Mouse (Mus musculus): ENCODE measurements around the gene Tle4. TPM values are rescaled to one million over a fixed set of nuclear protein-coding genes. Genes with fewer than 3 reads are reported as not detected.

The Tle4 gene
- polyA plus RNA-seq, 1 experiment from 2014 or later, result 21.1 TPM

DNA sequence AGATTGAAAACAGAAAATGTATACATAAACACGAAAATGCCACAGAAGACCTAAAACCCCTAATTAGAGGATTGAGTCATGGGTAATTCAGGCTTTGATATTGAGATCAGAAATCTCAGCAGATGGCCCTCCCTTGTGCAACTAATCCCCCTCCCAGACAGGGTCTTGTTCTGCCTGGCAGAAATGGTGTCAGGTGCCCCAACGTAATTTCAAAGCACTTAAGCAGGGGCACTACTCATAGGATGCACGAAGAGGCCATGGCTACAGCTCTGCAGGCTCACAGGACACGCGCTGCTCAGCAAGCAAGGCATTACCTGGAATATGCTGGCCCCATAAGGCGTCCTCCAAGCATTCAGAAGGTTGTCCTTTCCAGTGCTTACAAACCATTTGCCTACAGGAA, 146.5 kb downstream of the Tle4 start:
- Histone ChIP-seq H3K4me2 (replicated peaks; ENCODE audit: low read depth, low read length) (no peak overlapping the region), H3K4me3 (ENCODE audit: low read depth, low read length) (no peak overlapping the region), H3K9ac (replicated peaks; ENCODE audit: low read depth, low read length) (no peak overlapping the region), H3K27ac (ENCODE audit: low read length) (no peak overlapping the region), H3K27me3 (ENCODE audit: control insufficient read depth, insufficient read depth, low read length) (no peaks in the 10 kb centered on the region), H3K4me1 (ENCODE audit: control insufficient read depth, insufficient read depth, low read length) (no peaks in the 10 kb centered on the region), H3K9me3 (ENCODE audit: control insufficient read depth, low read depth, low read length) (no peaks in the 10 kb centered on the region), H3K36me3 (ENCODE audit: control insufficient read depth, insufficient read depth, low read length) (peaks cover 40% of the 10 kb centered on the region)
- no peak for ATAC-seq (ENCODE audit: insufficient number of reproducible peaks, insufficient read depth, low FRiP score, low read depth)
- WGBS, result 93% methylated on average over 6 of the region's 6 CpGs

DNA sequence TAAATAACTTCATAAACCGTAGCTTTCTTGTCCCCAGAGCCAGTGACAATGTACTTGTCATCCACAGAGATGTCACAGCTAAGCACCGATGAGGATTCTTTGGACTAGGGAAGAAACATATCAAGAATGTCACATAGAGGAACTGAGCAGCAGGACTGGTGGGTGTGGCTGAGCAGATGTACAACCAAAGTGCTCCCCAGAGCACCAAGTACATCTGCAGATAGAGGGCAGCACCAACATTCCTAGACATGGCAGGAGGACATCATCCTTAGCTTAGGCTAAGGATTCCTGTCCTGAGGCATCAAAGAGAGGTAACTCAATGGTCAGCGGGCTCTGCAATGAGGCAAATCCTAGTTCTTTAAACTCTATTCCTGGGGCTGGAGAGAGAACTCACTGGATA, 148.1 kb downstream of the Tle4 start:
- H3K4me1 ChIP-seq (ENCODE audit: control insufficient read depth, insufficient read depth, low read length), result no peaks in the 10 kb centered on the region
- peaks cover 32% of the 10 kb centered on the region for H3K36me3 ChIP-seq (ENCODE audit: control insufficient read depth, insufficient read depth, low read length)
- H3K27ac ChIP-seq (ENCODE audit: low read length), result no peak overlapping the region
- no peak overlapping the region for H3K4me3 ChIP-seq (ENCODE audit: low read depth, low read length)
- H3K4me2 ChIP-seq (replicated peaks; ENCODE audit: low read depth, low read length), result no peak overlapping the region
- H3K27me3 ChIP-seq (ENCODE audit: control insufficient read depth, insufficient read depth, low read length), result no peaks in the 10 kb centered on the region
- H3K9me3 ChIP-seq (ENCODE audit: control insufficient read depth, low read depth, low read length), result no peaks in the 10 kb centered on the region
- 90% methylated on average over 3 of the region's 3 CpGs for WGBS
- no peak overlapping the region for H3K9ac ChIP-seq (replicated peaks; ENCODE audit: low read depth, low read length)
- no peak for ATAC-seq (ENCODE audit: insufficient number of reproducible peaks, insufficient read depth, low FRiP score, low read depth)

DNA sequence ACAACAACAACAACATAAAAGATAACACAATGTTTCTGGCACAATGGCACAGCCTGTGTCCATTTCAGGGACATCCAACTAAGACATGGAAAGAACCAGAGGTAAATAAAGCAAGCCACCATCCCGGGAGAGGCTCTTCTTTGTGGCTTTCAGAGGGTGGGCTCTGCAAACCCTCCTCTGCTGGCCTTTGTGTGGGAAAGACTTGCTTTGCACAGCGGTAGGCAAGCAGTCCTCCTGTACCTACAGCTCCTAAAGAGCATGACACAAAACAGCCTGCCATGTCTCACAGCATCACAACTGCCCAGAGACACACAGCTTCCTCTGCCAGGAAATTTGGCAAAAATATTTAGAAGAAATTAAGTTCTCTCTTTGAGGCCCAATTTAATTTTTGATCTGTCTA, 149.3 kb downstream of the Tle4 start:
- no peaks in the 10 kb centered on the region for H3K4me1 ChIP-seq (ENCODE audit: control insufficient read depth, insufficient read depth, low read length)
- peaks cover 24% of the 10 kb centered on the region for H3K36me3 ChIP-seq (ENCODE audit: control insufficient read depth, insufficient read depth, low read length)
- no peak overlapping the region for H3K4me3 ChIP-seq (ENCODE audit: low read depth, low read length)
- 92% methylated on average over 2 of the region's 2 CpGs for WGBS
- no peak overlapping the region for H3K9ac ChIP-seq (replicated peaks; ENCODE audit: low read depth, low read length)
- H3K9me3 ChIP-seq (ENCODE audit: control insufficient read depth, low read depth, low read length), result no peaks in the 10 kb centered on the region
- H3K27ac ChIP-seq (ENCODE audit: low read length), result no peak overlapping the region
- no peak overlapping the region for H3K4me2 ChIP-seq (replicated peaks; ENCODE audit: low read depth, low read length)
- no peak for ATAC-seq (ENCODE audit: insufficient number of reproducible peaks, insufficient read depth, low FRiP score, low read depth)
- no peaks in the 10 kb centered on the region for H3K27me3 ChIP-seq (ENCODE audit: control insufficient read depth, insufficient read depth, low read length)

DNA sequence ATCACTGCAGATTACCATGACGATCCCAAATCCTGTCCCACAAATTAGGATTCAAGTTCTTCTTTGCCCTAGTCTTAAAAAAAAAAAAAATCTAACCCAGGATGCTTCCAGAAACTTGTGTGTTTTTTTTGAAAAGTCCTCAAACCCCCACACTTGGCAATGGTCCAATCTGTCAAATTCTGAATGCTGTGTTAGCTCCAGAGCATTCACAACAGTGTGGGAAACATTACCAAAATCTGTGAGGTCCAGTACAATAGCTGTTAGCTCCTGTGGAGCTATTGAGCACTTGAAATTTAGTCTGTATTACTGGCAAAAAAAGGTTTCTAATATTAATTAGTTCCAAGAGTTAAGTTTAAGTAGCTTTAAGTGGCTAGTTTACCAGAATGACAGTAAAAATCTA, 150.4 kb downstream of the Tle4 start:
- no peak for ATAC-seq (ENCODE audit: insufficient number of reproducible peaks, insufficient read depth, low FRiP score, low read depth)
- Histone ChIP-seq H3K27me3 (ENCODE audit: control insufficient read depth, insufficient read depth, low read length) (no peaks in the 10 kb centered on the region), H3K4me1 (ENCODE audit: control insufficient read depth, insufficient read depth, low read length) (no peaks in the 10 kb centered on the region), H3K27ac (ENCODE audit: low read length) (no peak overlapping the region), H3K9ac (replicated peaks; ENCODE audit: low read depth, low read length) (no peak overlapping the region), H3K36me3 (ENCODE audit: control insufficient read depth, insufficient read depth, low read length) (peaks cover 14% of the 10 kb centered on the region), H3K4me3 (ENCODE audit: low read depth, low read length) (no peak overlapping the region), H3K9me3 (ENCODE audit: control insufficient read depth, low read depth, low read length) (no peaks in the 10 kb centered on the region), H3K4me2 (replicated peaks; ENCODE audit: low read depth, low read length) (no peak overlapping the region)
- WGBS, result 89% methylated on average over 1 of the region's 1 CpGs

DNA sequence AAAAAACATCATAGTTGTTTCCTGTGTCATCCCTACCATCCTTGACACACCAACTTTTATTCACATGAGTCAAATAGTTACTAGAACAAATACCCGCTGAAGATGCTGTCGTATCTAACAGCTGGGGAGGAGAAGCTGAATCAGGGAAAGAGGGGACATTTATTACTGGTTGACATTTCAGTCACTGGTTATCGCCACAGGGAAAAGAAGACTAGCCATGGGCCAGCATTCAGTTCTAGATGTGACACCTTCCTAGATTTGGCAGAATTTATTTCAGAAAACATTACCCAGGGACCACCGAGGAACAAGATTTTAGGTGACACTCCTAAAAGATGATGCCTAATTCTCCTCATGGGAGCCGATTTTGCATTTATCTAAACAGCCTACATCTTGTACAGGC, 156.0 kb downstream of the Tle4 start:
- Histone ChIP-seq H3K27ac (ENCODE audit: low read length) (no peak overlapping the region), H3K4me2 (replicated peaks; ENCODE audit: low read depth, low read length) (no peak overlapping the region), H3K4me3 (ENCODE audit: low read depth, low read length) (no peak overlapping the region), H3K9ac (replicated peaks; ENCODE audit: low read depth, low read length) (no peak overlapping the region), H3K4me1 (ENCODE audit: control insufficient read depth, insufficient read depth, low read length) (no peaks in the 10 kb centered on the region), H3K9me3 (ENCODE audit: control insufficient read depth, low read depth, low read length) (no peaks in the 10 kb centered on the region), H3K36me3 (ENCODE audit: control insufficient read depth, insufficient read depth, low read length) (no peaks in the 10 kb centered on the region), H3K27me3 (ENCODE audit: control insufficient read depth, insufficient read depth, low read length) (no peaks in the 10 kb centered on the region)
- ATAC-seq (ENCODE audit: insufficient number of reproducible peaks, insufficient read depth, low FRiP score, low read depth), result no peak
- WGBS, result 87% methylated on average over 5 of the region's 5 CpGs

DNA sequence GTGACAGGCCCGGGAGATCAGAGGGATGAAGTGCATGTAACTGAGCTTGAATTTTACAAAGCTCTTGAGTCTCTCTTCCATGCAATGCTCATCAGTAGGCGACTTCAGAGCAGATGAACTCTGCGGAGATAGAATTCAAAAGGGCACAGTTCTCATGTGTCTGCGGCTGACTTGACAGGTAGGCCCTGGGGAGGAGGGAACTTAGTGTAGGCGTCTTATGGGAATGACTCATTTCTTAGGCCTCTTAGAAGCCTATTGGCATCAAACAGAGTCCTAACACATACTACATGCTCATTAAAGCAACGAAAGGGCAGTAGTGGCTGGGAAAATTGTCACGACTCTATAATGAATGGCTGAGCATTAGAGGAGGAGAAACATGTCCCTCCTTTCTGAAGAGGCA, 160.6 kb downstream of the Tle4 start:
- Histone ChIP-seq H3K27me3 (ENCODE audit: control insufficient read depth, insufficient read depth, low read length) (no peaks in the 10 kb centered on the region), H3K4me1 (ENCODE audit: control insufficient read depth, insufficient read depth, low read length) (no peaks in the 10 kb centered on the region), H3K4me2 (replicated peaks; ENCODE audit: low read depth, low read length) (no peak overlapping the region), H3K36me3 (ENCODE audit: control insufficient read depth, insufficient read depth, low read length) (no peaks in the 10 kb centered on the region), H3K27ac (ENCODE audit: low read length) (no peak overlapping the region), H3K9ac (replicated peaks; ENCODE audit: low read depth, low read length) (no peak overlapping the region), H3K9me3 (ENCODE audit: control insufficient read depth, low read depth, low read length) (no peaks in the 10 kb centered on the region), H3K4me3 (ENCODE audit: low read depth, low read length) (no peak overlapping the region)
- no peak for ATAC-seq (ENCODE audit: insufficient number of reproducible peaks, insufficient read depth, low FRiP score, low read depth)
- WGBS, result 80% methylated on average over 7 of the region's 7 CpGs

DNA sequence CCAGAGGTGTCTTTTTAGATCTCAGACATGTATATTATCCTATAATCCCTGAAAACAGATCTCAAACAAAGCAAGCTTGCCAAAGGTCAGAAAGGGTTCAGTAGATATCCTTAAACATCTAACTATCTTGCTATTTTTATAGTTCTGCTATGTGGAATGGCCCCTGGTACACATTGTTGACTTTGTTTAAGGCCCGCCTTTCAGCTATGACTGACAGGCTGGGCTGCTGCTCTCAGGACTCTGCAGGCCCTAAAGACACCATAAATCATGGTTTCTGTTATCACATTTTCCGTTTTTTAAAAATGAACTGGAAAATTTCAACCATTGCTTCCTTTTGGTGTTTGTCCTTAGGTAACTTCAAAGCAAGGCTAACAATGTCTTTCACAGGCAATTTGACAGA, 161.3 kb downstream of the Tle4 start:
- no peaks in the 10 kb centered on the region for H3K36me3 ChIP-seq (ENCODE audit: control insufficient read depth, insufficient read depth, low read length)
- H3K27ac ChIP-seq (ENCODE audit: low read length), result no peak overlapping the region
- no peaks in the 10 kb centered on the region for H3K27me3 ChIP-seq (ENCODE audit: control insufficient read depth, insufficient read depth, low read length)
- no peak overlapping the region for H3K4me3 ChIP-seq (ENCODE audit: low read depth, low read length)
- ATAC-seq (ENCODE audit: insufficient number of reproducible peaks, insufficient read depth, low FRiP score, low read depth), result no peak
- H3K9me3 ChIP-seq (ENCODE audit: control insufficient read depth, low read depth, low read length), result no peaks in the 10 kb centered on the region
- H3K9ac ChIP-seq (replicated peaks; ENCODE audit: low read depth, low read length), result no peak overlapping the region
- H3K4me2 ChIP-seq (replicated peaks; ENCODE audit: low read depth, low read length), result no peak overlapping the region
- no peaks in the 10 kb centered on the region for H3K4me1 ChIP-seq (ENCODE audit: control insufficient read depth, insufficient read depth, low read length)
- WGBS, result 47% methylated on average over 2 of the region's 2 CpGs

DNA sequence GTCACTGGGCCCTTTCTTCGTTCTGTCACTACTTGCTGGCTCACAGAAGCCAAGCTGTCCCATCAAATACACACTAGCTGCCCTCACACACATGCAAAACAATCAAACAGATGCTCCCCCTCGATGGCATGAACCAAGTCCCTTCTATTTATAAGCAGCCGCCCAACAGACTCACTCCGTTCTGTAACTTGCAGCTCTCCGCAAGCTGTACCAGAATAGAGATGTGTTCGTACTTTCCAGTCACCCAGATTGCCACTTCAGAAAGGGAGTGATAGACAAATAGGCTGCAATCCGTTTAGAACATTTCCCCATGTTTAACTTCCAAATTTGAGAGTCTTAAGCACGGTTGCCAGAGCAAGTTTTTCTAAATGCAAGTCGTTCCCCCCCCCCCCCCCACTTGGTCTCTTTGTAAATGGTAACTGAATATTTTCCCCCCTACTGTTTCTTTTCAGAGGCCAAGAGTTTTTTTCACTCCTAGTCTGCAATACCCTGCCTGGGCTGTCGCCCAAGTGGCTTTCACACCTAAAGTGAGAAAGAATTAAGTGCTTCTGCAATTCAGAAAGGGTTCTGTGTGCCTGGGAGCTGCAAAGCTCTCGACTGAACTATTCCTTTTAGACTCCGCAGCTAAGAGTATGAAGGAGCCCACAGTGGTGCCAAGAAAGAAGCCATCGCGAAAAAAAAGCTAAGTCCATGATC, 162.0 kb downstream of the Tle4 start:
- Histone ChIP-seq H3K9me3 (ENCODE audit: control insufficient read depth, low read depth, low read length) (no peaks in the 10 kb centered on the region), H3K27ac (ENCODE audit: low read length) (no peak overlapping the region), H3K9ac (replicated peaks; ENCODE audit: low read depth, low read length) (no peak overlapping the region), H3K27me3 (ENCODE audit: control insufficient read depth, insufficient read depth, low read length) (no peaks in the 10 kb centered on the region), H3K4me1 (ENCODE audit: control insufficient read depth, insufficient read depth, low read length) (no peaks in the 10 kb centered on the region), H3K36me3 (ENCODE audit: control insufficient read depth, insufficient read depth, low read length) (no peaks in the 10 kb centered on the region), H3K4me2 (replicated peaks; ENCODE audit: low read depth, low read length) (no peak overlapping the region), H3K4me3 (ENCODE audit: low read depth, low read length) (no peak overlapping the region)
- ATAC-seq (ENCODE audit: insufficient number of reproducible peaks, insufficient read depth, low FRiP score, low read depth), result no peak
- WGBS, result 33% methylated on average over 14 of the region's 14 CpGs

DNA sequence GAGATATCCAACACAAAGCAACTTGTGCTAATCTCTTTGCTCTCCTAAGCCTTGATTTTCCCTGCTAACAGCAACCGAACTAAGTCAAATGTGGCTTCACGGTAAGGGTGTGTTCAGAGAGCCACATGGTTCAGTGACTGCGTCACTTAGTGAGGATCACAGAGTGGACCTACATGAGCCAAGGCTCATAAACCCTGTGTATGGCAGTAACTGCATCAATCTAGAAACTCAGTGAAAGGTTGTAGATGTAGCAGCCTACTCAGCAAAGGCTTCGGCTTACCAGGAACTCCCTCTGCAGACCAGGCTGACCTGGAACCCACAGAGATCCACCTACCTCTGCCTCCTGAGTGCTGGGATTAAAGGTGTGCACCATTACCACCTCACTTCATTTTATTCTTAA, 164.0 kb downstream of the Tle4 start:
- no peaks in the 10 kb centered on the region for H3K36me3 ChIP-seq (ENCODE audit: control insufficient read depth, insufficient read depth, low read length)
- H3K9me3 ChIP-seq (ENCODE audit: control insufficient read depth, low read depth, low read length), result no peaks in the 10 kb centered on the region
- no peak overlapping the region for H3K4me2 ChIP-seq (replicated peaks; ENCODE audit: low read depth, low read length)
- no peak overlapping the region for H3K4me3 ChIP-seq (ENCODE audit: low read depth, low read length)
- no peaks in the 10 kb centered on the region for H3K27me3 ChIP-seq (ENCODE audit: control insufficient read depth, insufficient read depth, low read length)
- H3K4me1 ChIP-seq (ENCODE audit: control insufficient read depth, insufficient read depth, low read length), result no peaks in the 10 kb centered on the region
- WGBS, result 92% methylated on average over 4 of the region's 4 CpGs
- ATAC-seq (ENCODE audit: insufficient number of reproducible peaks, insufficient read depth, low FRiP score, low read depth), result no peak
- no peak overlapping the region for H3K27ac ChIP-seq (ENCODE audit: low read length)
- no peak overlapping the region for H3K9ac ChIP-seq (replicated peaks; ENCODE audit: low read depth, low read length)

All from stomach, embryonic 14.5 days (tissue).